Mouse (Mus musculus): ENCODE results near the gene Ntrk2.
"Not testable (repeated sequence)": the region's sequence is repeated elsewhere in the genome, so short reads cannot be mapped to it uniquely, and the experiment has no call there.

The Ntrk2 gene

DNA sequence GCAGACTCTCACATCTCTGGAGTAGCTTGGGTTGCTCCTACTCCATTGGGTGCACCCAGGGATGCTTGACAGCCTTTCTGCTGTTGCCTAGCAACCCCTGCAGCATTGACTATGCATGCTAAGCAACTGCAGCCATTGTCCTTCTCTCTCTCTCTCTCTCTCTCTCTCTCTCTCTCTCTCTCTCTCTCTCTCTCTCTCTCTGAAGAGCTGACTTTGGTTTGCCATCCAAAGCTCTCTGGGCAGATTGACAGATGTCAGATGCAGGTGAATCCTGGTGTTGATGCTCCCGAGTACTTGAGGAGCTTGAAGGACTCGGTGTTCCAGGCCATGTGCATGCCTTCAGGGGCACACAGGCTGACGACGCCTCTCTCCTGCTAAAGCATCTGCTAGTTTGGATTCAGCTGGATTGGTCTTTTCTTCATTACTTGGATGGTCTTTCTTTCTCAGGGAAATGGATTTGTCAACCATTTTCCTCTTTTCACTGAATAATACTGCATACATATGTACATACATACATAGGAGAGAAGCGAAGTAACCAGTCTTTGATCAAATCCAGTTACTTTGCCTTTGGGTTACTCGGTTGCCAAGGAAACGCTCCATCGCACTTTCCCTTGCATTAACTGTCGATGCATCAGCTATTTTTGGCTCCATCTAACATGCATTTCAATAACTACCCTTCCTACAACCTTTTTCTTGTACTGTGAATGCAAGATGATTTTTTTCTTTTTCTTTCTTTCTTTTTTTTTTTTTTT, 234.8 kb downstream of the Ntrk2 start:
- peak; percentile 62 for DNase-seq (ENCODE audit: low spot score)

GRCm38 (mm10) chr13:59052188-59052587, 245.8 kb downstream of the Ntrk2 start:
- no peak for DNase-seq (ENCODE audit: low spot score)

GRCm38 (mm10) chr13:59054331-59054730, 248.0 kb downstream of the Ntrk2 start:
- DNase-seq (ENCODE audit: low spot score): not testable (repeated sequence)

GRCm38 (mm10) chr13:59056859-59057258, 250.5 kb downstream of the Ntrk2 start:
- no peak for DNase-seq (ENCODE audit: low spot score)

- DNase-seq (ENCODE audit: low spot score): no peak
Observed at GRCm38 (mm10) chr13:59057886-59058285, 251.5 kb downstream of the Ntrk2 start.

DNA sequence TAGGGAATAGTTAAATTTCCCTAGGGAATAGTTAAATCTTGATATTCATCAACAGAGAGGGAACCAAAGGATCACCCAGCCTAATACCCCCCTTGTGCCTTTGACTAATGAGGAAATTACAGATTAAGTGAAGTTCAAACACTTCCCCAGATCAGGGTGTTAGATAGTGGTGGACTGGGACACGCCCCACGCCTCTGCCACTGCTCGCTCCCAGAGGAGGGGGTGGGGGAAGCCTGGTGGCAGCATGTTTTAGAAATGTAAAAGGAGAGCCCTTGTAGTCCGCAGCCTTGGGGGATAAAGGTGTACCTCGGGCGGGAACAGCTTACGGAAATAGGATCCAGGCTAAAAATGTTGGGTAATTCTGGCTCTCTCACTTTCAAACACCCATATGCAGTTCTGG, 252.7 kb downstream of the Ntrk2 start:
- no peak for DNase-seq (ENCODE audit: low spot score)

- DNase-seq (ENCODE audit: low spot score): no peak
Observed at GRCm38 (mm10) chr13:59065677-59066076, 259.3 kb downstream of the Ntrk2 start.

DNA sequence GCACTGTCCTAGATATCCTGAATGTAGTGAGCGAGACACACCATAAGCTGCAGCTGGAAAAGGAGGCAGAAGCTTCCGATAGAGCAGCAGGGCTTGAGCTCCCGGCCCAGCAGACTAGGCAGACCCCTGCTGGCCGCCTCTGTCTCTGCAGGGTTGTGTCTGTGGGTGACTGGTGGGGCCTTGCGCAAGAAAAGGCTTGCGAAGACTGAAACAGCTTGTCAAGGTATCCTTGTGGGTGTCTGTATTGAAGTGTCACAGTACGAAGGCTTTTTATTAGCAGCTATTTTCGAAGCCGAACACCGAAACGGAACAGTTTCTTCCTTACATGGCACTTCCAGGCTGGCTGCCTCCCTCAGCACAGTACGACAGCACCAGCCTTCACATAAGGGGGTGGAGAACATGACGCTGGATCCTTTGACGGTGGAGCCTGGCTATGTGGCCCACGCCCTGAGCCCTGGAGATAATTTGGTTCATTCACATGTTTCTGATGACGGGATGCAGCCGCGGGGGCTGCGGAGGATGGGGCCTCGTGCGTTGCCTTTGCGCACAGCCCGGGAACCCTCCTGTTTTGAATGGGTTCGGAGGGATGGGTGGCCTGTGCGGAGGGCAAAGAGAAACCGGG, 267.4 kb downstream of the Ntrk2 start:
- DNase-seq (ENCODE audit: low spot score): peak; percentile 88

DNA sequence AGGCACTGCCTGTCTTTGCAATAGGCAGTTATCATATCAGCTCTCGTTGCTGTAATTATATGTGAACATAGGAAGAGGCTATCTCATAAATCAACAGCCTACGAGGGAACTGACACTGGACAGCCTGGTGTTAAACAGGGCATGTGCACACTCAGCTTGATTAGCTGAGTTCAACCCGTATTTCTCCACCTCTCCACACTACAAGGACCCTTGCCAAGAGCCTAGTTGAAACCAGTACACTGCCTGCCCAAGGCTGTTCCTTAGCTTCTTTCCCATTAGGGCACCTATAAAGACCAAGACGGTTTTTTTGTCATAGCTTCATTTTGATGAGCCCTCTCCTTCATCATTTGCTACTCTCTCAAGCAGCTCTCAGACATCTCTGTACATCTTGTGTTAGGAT, 270.1 kb downstream of the Ntrk2 start:
- DNase-seq (ENCODE audit: low spot score): no peak

DNA sequence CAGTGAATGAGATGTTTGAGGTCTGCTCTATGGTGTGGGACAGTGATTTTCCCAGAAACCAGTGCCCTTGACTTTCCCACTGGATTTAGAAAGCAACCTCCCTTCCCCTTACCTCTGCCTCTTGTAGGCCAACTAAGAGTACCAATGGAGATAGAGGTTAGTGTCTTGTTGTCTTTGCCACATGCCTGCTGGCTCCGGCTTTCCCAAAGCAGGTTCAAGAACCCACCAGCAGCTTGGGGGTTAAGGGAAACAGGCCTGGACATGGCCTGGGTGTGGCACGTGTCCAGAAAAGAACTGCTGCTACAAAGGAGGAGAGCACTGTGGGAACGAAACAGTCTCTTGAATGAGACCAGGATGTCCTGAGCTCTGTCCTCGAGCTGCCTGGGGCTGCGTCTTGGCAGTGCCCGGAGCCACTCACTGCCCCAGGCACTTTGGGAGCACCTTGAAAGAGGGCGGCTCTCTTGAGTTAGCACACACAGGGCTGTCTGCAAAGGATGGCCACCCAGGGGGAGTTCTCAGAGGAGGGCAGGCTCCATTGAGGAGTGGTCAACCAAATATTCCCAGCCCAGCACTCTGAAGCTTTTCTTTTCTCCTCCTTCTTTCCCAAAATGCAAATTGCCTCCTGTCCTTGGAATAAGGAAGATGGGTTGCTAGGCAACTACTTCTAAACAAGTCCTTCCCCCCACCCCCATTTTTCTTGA, 273.5 kb downstream of the Ntrk2 start:
- DNase-seq (ENCODE audit: low spot score): no peak

DNA sequence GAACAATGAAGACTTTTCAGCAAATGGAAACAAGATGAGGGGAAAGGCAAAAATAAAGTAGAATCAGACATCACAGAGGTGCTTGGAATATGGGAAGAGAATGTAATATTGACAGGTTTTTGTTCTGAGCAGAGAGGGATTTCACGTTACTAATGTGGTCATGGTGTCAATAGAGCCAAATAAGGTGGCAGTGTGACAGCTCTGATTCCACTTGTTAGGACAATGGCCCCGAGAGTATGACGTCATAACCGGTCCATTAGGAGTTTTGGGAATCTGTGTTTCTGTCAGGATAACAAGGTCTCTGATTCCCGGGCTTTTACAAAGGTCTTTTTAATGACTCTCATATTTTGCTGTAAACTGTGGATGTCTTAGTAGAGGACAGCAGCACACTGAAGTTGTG, 274.1 kb downstream of the Ntrk2 start:
- DNase-seq (ENCODE audit: low spot score): no peak

DNA sequence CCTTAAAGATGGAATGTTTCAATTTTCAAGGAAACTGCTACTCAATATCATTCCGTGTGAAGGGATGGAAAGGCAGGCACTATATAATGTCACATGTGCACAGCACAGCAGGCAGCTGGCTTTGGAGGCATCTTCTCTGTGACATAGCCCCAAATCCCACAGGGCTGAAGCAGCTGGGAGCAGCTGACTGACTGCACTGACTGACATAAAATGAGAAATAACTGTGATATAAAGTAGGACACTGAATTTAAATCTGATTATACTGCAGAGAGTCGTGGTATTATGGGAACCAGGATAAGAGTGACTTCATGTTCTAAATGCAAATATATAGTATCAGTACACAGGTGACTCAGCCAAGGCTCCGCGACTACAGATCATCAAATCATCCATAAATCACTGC, 282.6 kb downstream of the Ntrk2 start:
- DNase-seq (ENCODE audit: low spot score): no peak

- no peak for DNase-seq (ENCODE audit: low spot score)
Observed at GRCm38 (mm10) chr13:59091138-59091971, 285.0 kb downstream of the Ntrk2 start.

GRCm38 (mm10) chr13:59092045-59092857, 285.9 kb downstream of the Ntrk2 start:
- no peak for DNase-seq (ENCODE audit: low spot score)

GRCm38 (mm10) chr13:59092858-59093154, 286.4 kb downstream of the Ntrk2 start:
- peak; percentile 63 for DNase-seq (ENCODE audit: low spot score)

DNA sequence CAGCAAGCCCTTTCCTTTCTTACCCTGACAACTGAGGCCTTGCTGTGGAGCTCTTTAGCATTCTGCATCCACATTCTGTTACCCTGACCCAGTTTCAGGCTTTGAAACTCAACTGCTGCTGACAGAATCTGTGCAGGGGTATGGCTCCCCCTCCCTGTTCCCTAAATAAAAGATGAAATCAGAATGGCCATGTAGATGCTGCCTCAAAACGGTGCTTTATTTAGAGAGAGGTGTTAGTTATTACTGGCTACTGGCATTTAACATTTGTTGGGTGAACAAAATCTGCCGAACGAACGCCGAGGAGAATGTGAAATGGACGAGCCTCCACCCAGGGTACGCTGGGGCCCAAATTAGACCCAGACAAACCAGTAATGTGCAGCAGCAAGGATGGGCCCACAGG, 288.4 kb downstream of the Ntrk2 start:
- no peak for DNase-seq (ENCODE audit: low spot score)

- DNase-seq (ENCODE audit: low spot score): no peak
Observed at GRCm38 (mm10) chr13:59095811-59096391, 289.5 kb downstream of the Ntrk2 start.

- DNase-seq (ENCODE audit: low spot score): no peak
Observed at GRCm38 (mm10) chr13:59100086-59100485, 293.7 kb downstream of the Ntrk2 start.

- not testable (repeated sequence) for DNase-seq (ENCODE audit: low spot score)
Observed at GRCm38 (mm10) chr13:59107791-59108190, 301.4 kb downstream of the Ntrk2 start.

GRCm38 (mm10) chr13:59110107-59110506, 303.7 kb downstream of the Ntrk2 start:
- no peak for DNase-seq (ENCODE audit: low spot score)

GRCm38 (mm10) chr13:59114684-59115083, 308.3 kb downstream of the Ntrk2 start:
- DNase-seq (ENCODE audit: low spot score): no peak
